Comparison of ENCODE assay signal across 7 mouse cellular contexts in the genomic region with DNA sequence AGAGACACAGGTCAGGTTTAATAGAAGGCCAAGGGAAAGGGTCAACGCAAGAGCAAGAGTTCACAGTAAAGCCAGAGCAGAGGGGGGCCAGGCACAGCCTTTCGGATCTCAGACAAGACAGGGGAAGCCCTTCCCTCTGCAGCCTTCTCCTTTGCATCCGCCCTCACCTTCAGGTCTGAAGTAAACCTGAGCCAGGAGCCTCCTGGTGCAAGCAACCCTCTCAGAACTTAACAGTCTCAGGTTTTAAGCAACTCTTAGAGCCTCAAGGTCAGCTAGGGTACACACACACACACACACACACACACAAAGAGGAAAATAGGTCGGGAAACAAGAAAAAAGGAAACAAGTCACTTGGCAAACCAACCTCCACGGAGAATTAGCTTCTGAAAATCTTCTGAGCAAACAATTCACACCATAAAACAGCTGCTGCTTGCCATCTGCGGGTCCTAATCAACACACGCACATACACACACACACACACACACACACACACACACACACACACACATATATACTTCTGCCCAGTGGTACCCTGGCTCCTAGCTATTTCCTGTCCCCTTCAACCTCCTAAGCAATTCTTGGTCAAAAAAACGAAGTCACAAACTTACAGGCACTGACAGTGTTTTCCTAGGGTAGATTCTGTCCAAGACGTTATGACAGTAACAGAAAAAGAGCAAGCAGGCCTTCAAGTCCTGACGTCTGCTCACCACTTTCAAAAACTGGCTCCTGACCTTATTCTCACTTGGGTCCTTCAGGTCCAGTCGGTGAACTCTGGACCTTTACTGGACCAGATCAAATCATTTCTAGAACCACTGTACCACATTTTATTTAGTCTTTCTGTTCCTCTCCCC.
A peak's percentile ranks its signal among the peaks of the same experiment; 100 is the strongest.
DNase-seq lines count a peak whose midpoint lies in the region; ATAC-seq and TF ChIP-seq lines count a peak whose summit lies in the region.

No protein-coding gene starts in this region.

- 33% methylated on average over 11 of the region's 11 CpGs for WGBS in heart, embryonic 16.5 days

- ATAC-seq in heart, embryonic 16.5 days (replicated peaks; ENCODE audit: extremely low read depth, insufficient read depth, low FRiP score): no peak

- H3K4me3 ChIP-seq in ES-Bruce4 (ENCODE audit: low read depth, low read length): no peak overlapping the region
- H3K4me3 ChIP-seq in cortical plate, adult 2 months (ENCODE audit: insufficient read depth, low read length): no peak overlapping the region; the same call in 1 of the 2 replicates
- H3K4me3 ChIP-seq in heart, embryonic 16.5 days (ENCODE audit: low read length): peak overlapping the region; percentile 47

- no peak for TF ChIP-seq CTCF in ES-Bruce4 (IDR thresholded peaks at IDR 0.05; ENCODE audit: low read depth, low read length)
- TF ChIP-seq CTCF in cortical plate, adult 2 months (IDR thresholded peaks at IDR 0.05; ENCODE audit: extremely low read depth, insufficient read depth, low read length): no peak

- peak overlapping the region; percentile 7; the same call in 1 of the 2 replicates for H3K27ac ChIP-seq in ES-Bruce4 (ENCODE audit: insufficient read depth, low read length)
- 0 out of 2 replicates have a peak overlapping the region, but pooled peaks have one; percentile 47 for H3K27ac ChIP-seq in cortical plate, adult 2 months (ENCODE audit: insufficient read depth, low read length)
- peak overlapping the region; percentile 92 for H3K27ac ChIP-seq in heart, embryonic 16.5 days (ENCODE audit: low read length)

- H3K4me1 ChIP-seq in ES-Bruce4 (ENCODE audit: control insufficient read depth, insufficient read depth, low read length): peaks cover 3% of the 10 kb centered on the region
- H3K4me1 ChIP-seq in cortical plate, adult 2 months (ENCODE audit: control insufficient read depth, insufficient read depth, low read length): peaks cover 8% of the 10 kb centered on the region
- H3K4me1 ChIP-seq in heart, embryonic 16.5 days (ENCODE audit: control insufficient read depth, insufficient read depth, low read length): peaks cover 29% of the 10 kb centered on the region

- no peak for TF ChIP-seq EP300 in ES-Bruce4 (IDR thresholded peaks at IDR 0.05; ENCODE audit: insufficient read depth, low read depth, low read length)

- peak overlapping the region; percentile 32 for H3K9ac ChIP-seq in ES-Bruce4 (ENCODE audit: low read depth, poor library complexity, severe bottlenecking)
- peak overlapping the region; percentile 70 for H3K9ac ChIP-seq in heart, embryonic 16.5 days (ENCODE audit: low read length)

- peak overlapping the region; percentile 76 for H3K4me2 ChIP-seq in heart, embryonic 16.5 days (ENCODE audit: low read depth, low read length)

- no peaks in the 10 kb centered on the region for H3K36me3 ChIP-seq in ES-Bruce4 (ENCODE audit: control insufficient read depth, insufficient read depth, low read length, poor library complexity, severe bottlenecking)
- H3K36me3 ChIP-seq in heart, embryonic 16.5 days (ENCODE audit: control insufficient read depth, insufficient read depth): no peaks in the 10 kb centered on the region

- no peaks in the 10 kb centered on the region for H3K9me3 ChIP-seq in ES-Bruce4 (replicated peaks; ENCODE audit: control insufficient read depth, insufficient read depth, low read length, poor library complexity, severe bottlenecking)
- H3K9me3 ChIP-seq in heart, embryonic 16.5 days (replicated peaks; ENCODE audit: control insufficient read depth, low read length): no peaks in the 10 kb centered on the region

- TF ChIP-seq POLR2A in ES-Bruce4 (IDR thresholded peaks at IDR 0.05; ENCODE audit: insufficient read depth, low read length): no peak
- no peak for TF ChIP-seq POLR2A in cortical plate, adult 2 months (IDR thresholded peaks at IDR 0.05; ENCODE audit: extremely low read depth, insufficient read depth, low read length)

- H3K27me3 ChIP-seq in ES-Bruce4 (ENCODE audit: control insufficient read depth, insufficient read depth, low read length, poor library complexity, severe bottlenecking): no peaks in the 10 kb centered on the region
- no peaks in the 10 kb centered on the region for H3K27me3 ChIP-seq in heart, embryonic 16.5 days (ENCODE audit: control insufficient read depth, insufficient read depth, low read length)

- DNase-seq in kidney, postnatal 10 days: peak; percentile 31
- DNase-seq in natural killer cell, adult 2 months (ENCODE audit: low spot score in 2 of 2): peak; percentile 13 to 17
- no peak for DNase-seq in cerebellum, postnatal 36 days
- DNase-seq in cerebellum, adult 9-10 months: no peak

Comparison
In these comparisons a context has a peak if more than half of its experiments do, and no peak if none do; other contexts are left out.
1. H3K27ac ChIP-seq: peak in every context shown above with its lines; median percentile 92 in heart, embryonic 16.5 days; 47 in cortical plate, adult 2 months; 7 in ES-Bruce4.
2. DNase-seq: peak in kidney, postnatal 10 days (single experiment) and natural killer cell, adult 2 months (2 of 2); none in cerebellum, postnatal 36 days (0 of 2) and cerebellum, adult 9-10 months (single experiment).